8 mouse cellular contexts compared by ENCODE assay signal in the genomic region with DNA sequence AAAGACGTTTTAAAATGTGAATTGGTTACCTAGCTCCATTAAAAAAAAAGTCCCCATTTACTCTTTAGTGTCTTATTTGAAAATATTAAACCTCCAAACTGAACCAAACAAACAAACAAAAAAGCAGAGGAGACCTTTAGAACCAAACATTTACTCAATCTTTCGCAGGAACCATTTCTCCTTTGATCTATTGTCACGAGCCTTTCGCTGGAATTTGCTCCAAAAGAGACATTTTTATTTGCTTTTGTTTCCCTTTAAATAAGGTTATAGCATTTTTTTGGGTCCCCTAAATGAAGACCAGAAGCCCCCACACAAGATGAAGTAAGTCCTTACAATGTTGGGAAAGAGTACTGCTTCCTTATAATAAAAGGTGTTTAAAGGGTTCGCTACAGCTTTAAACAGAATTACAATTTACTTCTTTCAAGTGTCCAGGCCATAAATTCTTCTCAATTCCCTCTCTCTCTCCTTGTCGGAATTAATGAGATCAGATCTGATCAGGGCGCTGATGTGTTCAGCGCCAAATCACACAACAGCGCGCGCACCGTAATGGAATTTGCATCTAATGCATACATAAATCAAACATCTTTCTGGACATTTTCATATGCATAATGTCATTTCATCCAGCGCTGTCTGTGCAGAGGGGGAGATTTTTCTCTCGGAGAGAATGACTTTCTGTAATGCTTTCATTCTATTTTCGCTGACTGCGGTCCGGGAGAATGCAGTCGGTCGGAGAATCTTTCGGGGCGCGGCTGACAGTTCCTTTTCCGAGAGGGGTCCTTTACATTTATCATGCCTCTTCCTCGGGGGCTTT.
DNase-seq lines count a peak whose midpoint lies in the region; ATAC-seq lines count a peak whose summit lies in the region.

No protein-coding gene starts in this region.

- 1% methylated on average over 24 of the region's 24 CpGs for WGBS in lung, embryonic 16.5 days
- 2% methylated on average over 24 of the region's 24 CpGs for WGBS in forebrain, embryonic 15.5 days
- WGBS in liver, embryonic 11.5 days: 1% methylated on average over 24 of the region's 24 CpGs
- 2% methylated on average over 24 of the region's 24 CpGs for WGBS in stomach, embryonic 15.5 days

- no peak for DNase-seq in lung, postnatal 36 days
- DNase-seq in liver, embryonic 11.5 days (ENCODE audit: low spot score): no peak
- no peak for DNase-seq in adrenal gland, postnatal 4 days (ENCODE audit: low spot score in 2 of 2)
- no peak for DNase-seq in left cerebral cortex, postnatal 4 days

- intact Hi-C loops in left cerebral cortex, postnatal 4 days (cut with DNase I): loop anchor here (10.0 kb wide), 1 partner anchor 94 kb away; no protein-coding TSS in a partner anchor

- no peak for ATAC-seq in lung, embryonic 16.5 days (ENCODE audit: low read depth)
- no peak for ATAC-seq in forebrain, embryonic 15.5 days (replicated peaks)
- ATAC-seq in liver, embryonic 11.5 days (replicated peaks; ENCODE audit: low FRiP score): no peak
- ATAC-seq in stomach, embryonic 15.5 days (ENCODE audit: insufficient read depth, low FRiP score, low read depth): no peak
- ATAC-seq in inflammation-experienced regulatory T-cells, adult 6 months: no peak

- H3K4me3 ChIP-seq in lung, embryonic 16.5 days (ENCODE audit: low read length): peak overlapping the region; percentile 0; the same call in 1 of the 2 replicates
- peak overlapping the region; percentile 29 for H3K4me3 ChIP-seq in forebrain, embryonic 15.5 days
- no peak overlapping the region for H3K4me3 ChIP-seq in liver, embryonic 11.5 days (ENCODE audit: low read depth, low read length)
- peak overlapping the region; percentile 17 for H3K4me3 ChIP-seq in stomach, embryonic 15.5 days (replicated peaks)

- H3K27me3 ChIP-seq in lung, embryonic 16.5 days (ENCODE audit: control insufficient read depth, insufficient read depth, low read depth, low read length): peaks cover 65% of the 10 kb centered on the region
- no peaks in the 10 kb centered on the region for H3K27me3 ChIP-seq in forebrain, embryonic 15.5 days
- peaks cover 54% of the 10 kb centered on the region for H3K27me3 ChIP-seq in liver, embryonic 11.5 days (replicated peaks; ENCODE audit: control insufficient read depth, insufficient read depth, low read length)
- H3K27me3 ChIP-seq in stomach, embryonic 15.5 days (replicated peaks): peaks cover 47% of the 10 kb centered on the region

- H3K9me3 ChIP-seq in lung, embryonic 16.5 days (ENCODE audit: control insufficient read depth, low read length): no peaks in the 10 kb centered on the region
- no peaks in the 10 kb centered on the region for H3K9me3 ChIP-seq in forebrain, embryonic 15.5 days
- no peaks in the 10 kb centered on the region for H3K9me3 ChIP-seq in liver, embryonic 11.5 days (ENCODE audit: control insufficient read depth, low read length)
- no peaks in the 10 kb centered on the region for H3K9me3 ChIP-seq in stomach, embryonic 15.5 days

- H3K27ac ChIP-seq in lung, embryonic 16.5 days (ENCODE audit: low read length): no peak overlapping the region
- peak overlapping the region; percentile 83 for H3K27ac ChIP-seq in forebrain, embryonic 15.5 days (replicated peaks)
- no peak overlapping the region for H3K27ac ChIP-seq in liver, embryonic 11.5 days (ENCODE audit: low read depth, low read length)
- no peak overlapping the region for H3K27ac ChIP-seq in stomach, embryonic 15.5 days

- no peaks in the 10 kb centered on the region for H3K36me3 ChIP-seq in lung, embryonic 16.5 days (ENCODE audit: control insufficient read depth, insufficient read depth, low read length)
- H3K36me3 ChIP-seq in forebrain, embryonic 15.5 days: no peaks in the 10 kb centered on the region
- H3K36me3 ChIP-seq in liver, embryonic 11.5 days (ENCODE audit: control insufficient read depth, insufficient read depth, low read length): no peaks in the 10 kb centered on the region
- no peaks in the 10 kb centered on the region for H3K36me3 ChIP-seq in stomach, embryonic 15.5 days

- H3K9ac ChIP-seq in lung, embryonic 16.5 days (ENCODE audit: low read length): no peak overlapping the region
- peak overlapping the region; percentile 24; the same call in 1 of the 2 replicates for H3K9ac ChIP-seq in forebrain, embryonic 15.5 days (replicated peaks)
- H3K9ac ChIP-seq in liver, embryonic 11.5 days (ENCODE audit: low read depth, low read length): no peak overlapping the region
- no peak overlapping the region for H3K9ac ChIP-seq in stomach, embryonic 15.5 days

- no peaks in the 10 kb centered on the region for H3K4me1 ChIP-seq in lung, embryonic 16.5 days (replicated peaks; ENCODE audit: control insufficient read depth, insufficient read depth, low read length)
- peaks cover 71% of the 10 kb centered on the region for H3K4me1 ChIP-seq in forebrain, embryonic 15.5 days
- 0 out of 2 replicates have a peak, but pooled peaks cover 3% of the 10 kb centered on the region for H3K4me1 ChIP-seq in liver, embryonic 11.5 days (replicated peaks; ENCODE audit: control insufficient read depth, insufficient read depth, low read length)
- no peaks in the 10 kb centered on the region for H3K4me1 ChIP-seq in stomach, embryonic 15.5 days

- H3K4me2 ChIP-seq in lung, embryonic 16.5 days (ENCODE audit: low read depth, low read length): peak overlapping the region; percentile 0; the same call in 1 of the 2 replicates
- H3K4me2 ChIP-seq in forebrain, embryonic 15.5 days (replicated peaks): peak overlapping the region; percentile 55
- H3K4me2 ChIP-seq in liver, embryonic 11.5 days: peak overlapping the region; percentile 34; the same call in 1 of the 2 replicates
- H3K4me2 ChIP-seq in stomach, embryonic 15.5 days: no peak overlapping the region
